Mouse (Mus musculus): ENCODE data around the gene Gm49396.

- TF ChIP-seq GATA1 (IDR thresholded peaks at IDR 0.05; ENCODE audit: borderline replicate concordance, low read length) (no peak), FLI1 (IDR thresholded peaks at IDR 0.05; ENCODE audit: low read length) (no peak)
These were observed 41.3 kb downstream of the Gm49396 start for GRCm38 (mm10) chr7:30604424-30604823.
